Mouse (Mus musculus) myocyte (in vitro differentiated cells): ENCODE measurements around the gene Spindoc.
"Not testable (repeated sequence)": the region's sequence is repeated elsewhere in the genome, so short reads cannot be mapped to it uniquely, and the experiment has no call there.

Source experiments
- E2F4 ChIP-seq: IDR thresholded peaks from one replicate; pipeline ENCODE4 v1.6.1; 2011; ENCODE audit warnings: mild to moderate bottlenecking, control low read depth, moderate library complexity; ENCODE audit not compliant: insufficient read depth
- MAX ChIP-seq: IDR thresholded peaks from one replicate; pipeline ENCODE4 v1.6.1; 2011; ENCODE audit warnings: low read depth, mild to moderate bottlenecking, control low read depth
- MYOD1 ChIP-seq, 3 experiments: IDR thresholded peaks; one replicate each; pipeline ENCODE4 v1.6.1; 2011; ENCODE audit warnings: control low read depth in 2 of 3, low read depth in 2 of 3, mild to moderate bottlenecking in 2 of 3, moderate library complexity in 1 of 3; ENCODE audit not compliant: insufficient read length in 2 of 3, control insufficient read depth in 1 of 3
- POLR2A ChIP-seq: IDR thresholded peaks from one replicate; pipeline ENCODE4 v1.6.1; 2011; ENCODE audit warnings: low read depth, mild to moderate bottlenecking, control low read depth, moderate library complexity; ENCODE audit not compliant: insufficient read length

DNA sequence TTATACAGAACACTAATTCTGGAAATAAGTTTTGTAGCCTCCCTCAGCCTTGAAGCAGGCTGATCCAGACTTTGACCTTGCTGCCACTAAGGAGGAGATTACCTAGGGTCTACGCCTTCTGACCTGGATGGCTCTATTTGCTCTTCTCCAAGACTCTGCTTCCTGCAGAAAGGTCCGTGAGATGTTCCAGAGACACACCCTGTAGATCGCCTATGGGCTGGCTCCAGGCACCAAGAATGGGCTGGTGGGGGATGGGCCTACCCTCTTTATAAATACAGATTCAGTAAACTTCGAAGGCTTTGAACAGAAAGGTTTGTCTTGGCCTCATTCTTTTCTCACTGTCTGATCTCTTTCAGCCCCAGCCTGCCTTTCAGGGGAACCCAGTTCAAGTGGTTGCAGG, 13.3 kb downstream of the Spindoc start:
- TF ChIP-seq MAX; MYOD1 (IDR thresholded peaks at IDR 0.05; ENCODE audit: control insufficient read depth in 1 of 3, insufficient read length in 2 of 3, low read depth in 2 of 3); E2F4; POLR2A: not testable (repeated sequence)
